Mouse (Mus musculus): ENCODE results near the gene Cux1.
A peak's percentile ranks its signal among the peaks of the same experiment; 100 is the strongest.

The Cux1 gene

GRCm38 (mm10) chr5:136427121-136427771 lies 140.0 kb downstream of the Cux1 start:
- no peak for DNase-seq (ENCODE audit: low read depth)

- no peak for DNase-seq (ENCODE audit: low read depth)
Measured at GRCm38 (mm10) chr5:136422948-136423347, 144.3 kb downstream of the Cux1 start.

DNA sequence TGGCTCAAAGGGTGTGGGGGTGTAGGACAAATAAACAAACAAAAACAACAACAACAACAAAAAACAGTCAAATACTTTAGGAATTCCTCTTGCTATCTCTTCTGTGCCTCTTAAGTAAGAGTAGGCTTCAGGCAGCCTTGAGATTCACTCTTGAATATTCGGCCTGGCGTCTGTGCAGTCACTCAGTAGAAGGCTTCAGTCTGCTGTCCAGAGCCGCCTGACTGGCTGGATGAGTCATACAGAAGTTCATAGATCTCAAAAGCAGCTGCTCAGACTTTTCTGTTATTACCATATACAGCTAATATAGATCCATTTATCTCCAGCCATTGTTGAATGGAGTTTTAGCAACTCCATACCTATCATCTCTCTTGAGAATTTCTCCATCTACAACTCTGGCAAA lies 145.4 kb downstream of the Cux1 start:
- peak; percentile 56 for DNase-seq (ENCODE audit: low read depth)

GRCm38 (mm10) chr5:136421316-136421715 lies 146.0 kb downstream of the Cux1 start:
- DNase-seq (ENCODE audit: low read depth): no peak

GRCm38 (mm10) chr5:136420342-136420741 lies 146.9 kb downstream of the Cux1 start:
- DNase-seq (ENCODE audit: low read depth): no peak

DNA sequence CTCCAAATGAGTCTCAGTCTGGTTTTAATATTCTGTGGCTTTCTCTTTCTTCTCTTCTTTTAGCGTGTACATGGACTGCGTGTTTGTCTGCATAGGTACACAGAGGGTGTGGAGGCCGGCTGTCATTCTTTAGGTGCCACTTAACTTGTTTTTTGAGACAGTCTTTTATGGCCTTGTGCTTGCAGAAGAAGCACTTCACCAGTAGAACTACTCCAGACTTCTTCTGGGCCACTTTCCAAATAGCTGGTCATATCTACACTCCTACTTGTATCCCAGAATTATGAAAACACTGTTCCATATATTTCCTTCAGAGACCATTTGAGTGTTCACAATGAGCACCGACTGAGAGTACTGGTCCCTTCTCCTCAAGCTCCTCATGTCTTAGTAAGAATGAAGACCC lies 149.4 kb downstream of the Cux1 start:
- peak; percentile 25 for DNase-seq (ENCODE audit: low read depth)

GRCm38 (mm10) chr5:136414479-136414878 lies 152.8 kb downstream of the Cux1 start:
- no peak for DNase-seq (ENCODE audit: low read depth)

- DNase-seq (ENCODE audit: low read depth): no peak
Measured at GRCm38 (mm10) chr5:136410681-136411181, 156.6 kb downstream of the Cux1 start.

GRCm38 (mm10) chr5:136406357-136406756 lies 160.9 kb downstream of the Cux1 start:
- peak; percentile 20 for DNase-seq (ENCODE audit: low read depth)

DNA sequence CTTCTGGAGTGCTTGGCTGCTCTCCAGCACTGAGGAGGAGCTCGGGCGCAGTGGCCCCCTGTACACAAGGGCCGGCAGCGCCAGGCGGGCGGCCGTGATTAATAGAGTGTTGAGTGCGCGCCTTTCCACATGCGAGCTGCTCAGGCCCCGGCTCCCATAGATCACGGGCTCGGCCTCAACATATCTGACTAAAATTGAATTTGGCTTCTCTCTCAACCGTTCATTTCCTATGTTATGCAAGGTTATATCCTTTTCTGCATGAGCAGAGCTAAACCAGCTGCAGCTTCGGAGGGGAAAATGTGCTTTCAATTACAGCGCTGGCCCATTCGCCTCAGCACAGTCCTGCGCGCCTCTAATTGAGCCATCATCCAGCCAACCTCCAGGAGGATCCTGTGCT lies 163.7 kb downstream of the Cux1 start:
- peak; percentile 99 for DNase-seq (ENCODE audit: low read depth)

DNA sequence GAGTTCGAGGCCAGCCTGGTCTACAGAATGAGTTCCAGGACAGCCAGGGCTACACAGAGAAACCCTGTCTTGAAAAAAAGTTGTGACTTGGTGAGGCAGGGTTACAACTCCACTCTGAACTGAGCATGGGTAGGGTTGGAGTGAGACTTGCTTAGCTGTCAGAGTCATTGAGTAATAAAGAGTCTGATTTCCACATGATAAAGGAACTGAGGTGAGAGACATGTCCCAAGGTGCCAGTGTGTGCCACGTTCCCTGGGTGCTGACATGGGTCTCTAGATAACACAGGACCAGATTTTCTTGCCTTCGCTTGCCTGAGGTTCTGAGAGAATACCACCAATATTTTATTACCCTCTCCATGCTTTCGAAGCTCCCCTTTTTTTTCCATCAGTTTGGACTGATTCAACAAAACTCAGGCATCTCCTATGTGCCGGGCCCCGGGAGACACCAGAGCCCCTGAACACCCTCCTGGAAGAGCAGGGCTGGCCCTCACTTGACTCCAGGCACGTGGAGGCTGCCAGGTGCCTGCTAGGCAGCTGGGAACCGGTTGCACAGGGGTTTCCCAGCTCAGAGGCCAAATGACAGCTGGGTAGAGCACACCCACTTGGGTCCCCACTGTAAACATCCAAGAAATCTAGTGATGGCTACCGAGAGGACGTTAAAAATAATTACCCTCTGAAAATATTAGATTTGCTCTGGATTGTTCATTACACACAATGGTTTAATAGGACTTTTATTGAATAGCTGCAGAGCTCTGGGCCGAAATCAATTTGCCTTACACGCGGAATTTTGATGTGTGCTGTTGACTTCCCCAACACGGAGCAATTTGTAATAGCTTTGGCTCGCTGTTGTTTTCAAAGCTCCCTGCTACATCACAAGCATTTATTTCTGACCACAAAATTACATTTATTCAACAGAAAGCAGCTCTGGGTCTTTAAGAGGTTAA lies 164.4 kb downstream of the Cux1 start:
- DNase-seq (ENCODE audit: low read depth): no peak

GRCm38 (mm10) chr5:136398706-136399105 lies 168.6 kb downstream of the Cux1 start:
- no peak for DNase-seq (ENCODE audit: low read depth)

DNA sequence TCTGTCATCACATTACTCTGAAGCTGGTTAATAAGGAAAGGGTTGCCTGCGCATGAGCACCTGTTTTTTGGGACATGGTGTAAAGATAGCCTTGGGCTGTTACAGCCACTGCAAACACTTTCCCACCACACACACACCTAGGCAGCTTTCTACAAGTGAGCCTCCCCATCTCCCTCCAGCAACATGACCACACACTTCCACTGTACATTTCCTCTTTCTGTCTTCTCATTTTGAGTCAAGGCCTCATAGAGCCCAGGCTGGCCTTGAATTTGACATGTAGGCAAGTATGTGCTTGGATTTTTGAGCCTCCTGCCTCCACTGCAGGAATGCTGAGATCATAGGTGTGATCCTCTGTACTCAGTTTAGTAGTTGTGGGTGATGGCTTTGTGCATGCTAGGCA lies 170.6 kb downstream of the Cux1 start:
- no peak for DNase-seq (ENCODE audit: low read depth)

GRCm38 (mm10) chr5:136396256-136396655 lies 171.0 kb downstream of the Cux1 start:
- DNase-seq (ENCODE audit: low read depth): peak; percentile 33

- no peak for DNase-seq (ENCODE audit: low read depth)
Measured at GRCm38 (mm10) chr5:136395600-136396195, 171.6 kb downstream of the Cux1 start.

DNA sequence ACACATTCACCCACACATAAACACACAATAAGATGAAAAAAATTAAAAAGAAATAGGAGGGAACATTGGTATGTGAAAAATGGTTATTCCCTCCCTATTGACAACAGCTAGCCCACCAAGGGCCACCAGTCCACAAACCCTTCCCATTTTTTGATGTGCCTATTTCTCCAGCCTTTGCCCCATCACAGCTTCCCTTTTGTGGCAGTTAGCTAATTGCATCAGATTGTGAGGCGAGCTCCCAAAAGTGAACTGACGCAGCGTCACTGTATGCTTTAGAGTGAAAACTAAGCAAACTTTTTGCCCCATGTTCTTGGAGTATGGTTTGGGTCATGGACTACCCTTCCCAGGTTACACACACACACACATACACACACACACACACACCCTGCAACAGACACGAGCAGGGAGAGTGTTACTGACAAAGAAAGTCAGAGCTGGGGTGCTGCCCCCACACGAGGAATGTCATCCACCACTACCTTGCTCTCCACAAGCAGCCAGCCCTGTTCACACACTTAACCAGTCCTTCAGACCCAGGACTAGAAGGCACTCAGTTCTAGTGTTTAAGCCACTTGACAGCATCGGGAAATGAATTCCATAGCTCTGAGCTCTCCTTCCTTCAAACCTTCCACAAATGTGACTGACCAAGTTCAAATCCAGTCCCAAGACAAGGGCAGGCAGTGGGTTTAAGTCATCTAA lies 172.6 kb downstream of the Cux1 start:
- DNase-seq (ENCODE audit: low read depth): no peak

DNA sequence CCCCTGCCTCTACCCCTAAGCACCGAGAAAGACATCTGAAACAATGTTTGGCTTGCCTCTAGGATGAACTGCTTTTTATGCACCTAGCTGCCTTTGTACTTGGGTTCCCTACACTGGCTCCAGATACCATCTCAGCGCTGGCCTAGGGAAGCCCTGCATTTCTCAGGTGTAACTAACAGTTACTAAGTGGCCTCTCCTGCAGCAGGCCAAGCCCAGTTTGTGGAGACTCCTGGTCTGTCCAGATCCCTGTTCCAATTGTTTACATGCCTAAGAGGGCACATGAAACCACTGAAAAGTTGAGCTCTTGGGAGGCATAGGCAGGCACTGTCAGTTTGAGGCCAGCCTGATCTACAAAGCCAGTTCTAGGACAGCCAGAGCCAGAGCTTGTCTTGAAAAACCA lies 173.7 kb downstream of the Cux1 start:
- DNase-seq (ENCODE audit: low read depth): no peak

- DNase-seq (ENCODE audit: low read depth): no peak
Measured at GRCm38 (mm10) chr5:136386757-136387156, 180.5 kb downstream of the Cux1 start.

DNA sequence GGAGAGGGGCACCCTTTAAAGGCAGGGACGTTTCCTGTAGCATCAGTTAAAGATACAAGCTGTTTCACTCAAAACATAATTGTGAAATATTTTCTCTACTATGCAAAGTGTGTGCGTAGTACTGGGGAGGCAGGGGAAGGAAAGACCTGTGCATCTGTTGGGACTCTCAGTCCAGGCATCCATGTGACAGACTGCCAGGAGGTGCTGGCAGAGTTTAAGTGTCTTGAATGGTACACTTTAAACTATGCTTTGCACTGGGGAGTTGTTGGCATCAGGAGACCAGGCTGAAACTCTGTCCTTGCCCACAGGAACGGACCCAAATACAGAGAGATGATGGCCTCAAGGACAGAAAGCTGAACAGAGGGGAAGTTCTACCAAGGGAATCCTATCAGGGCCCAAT lies 182.1 kb downstream of the Cux1 start:
- no peak for DNase-seq (ENCODE audit: low read depth)

DNA sequence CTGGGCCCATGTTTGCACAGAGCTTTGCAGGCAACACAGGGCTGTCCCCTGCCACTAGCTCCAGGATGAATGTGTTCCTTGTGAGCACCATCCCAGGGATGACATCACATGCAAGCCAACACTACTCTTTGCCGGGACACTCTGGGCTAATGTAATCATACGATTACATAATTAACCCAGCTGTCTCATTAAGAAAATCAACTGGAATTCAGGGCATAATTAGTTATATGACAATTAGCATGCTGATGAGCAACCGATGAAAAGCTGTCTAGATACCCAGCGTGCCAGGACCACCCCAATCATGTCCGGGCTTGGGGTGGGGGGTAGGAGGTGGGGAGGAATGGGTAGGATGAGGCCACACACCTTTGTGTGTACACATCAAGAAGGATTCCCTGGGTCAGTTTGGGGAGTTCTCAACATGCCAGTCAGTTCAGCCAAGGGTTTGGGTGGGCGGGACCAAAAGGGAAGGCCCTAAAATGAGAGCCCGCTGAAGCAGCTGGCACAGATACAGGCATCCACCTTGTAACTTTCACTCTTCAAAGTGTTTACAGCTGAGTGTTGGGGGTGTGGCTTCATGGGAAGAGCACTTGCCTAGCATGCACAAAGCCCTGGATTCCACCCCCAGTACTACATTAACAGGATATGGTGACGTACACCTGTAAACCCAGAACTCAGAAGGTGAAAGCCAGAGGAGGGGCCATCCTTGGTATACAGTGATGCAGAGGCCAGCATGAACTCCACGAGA lies 184.9 kb downstream of the Cux1 start:
- DNase-seq (ENCODE audit: low read depth): no peak

GRCm38 (mm10) chr5:136379405-136379804 lies 187.9 kb downstream of the Cux1 start:
- peak; percentile 12 for DNase-seq (ENCODE audit: low read depth)

Data from NIH3T3 (cell line).